Comparison of ENCODE assay signal across 19 mouse cellular contexts in genomic region chr7:65783773-65784172, GRCm38 (mm10).
DNase-seq lines count a peak whose midpoint lies in the region; ATAC-seq lines count a peak whose summit lies in the region.
"Had no signal": no experiment of that assay in that cellular context is flagged by ENCODE, and none has a peak within 500 bp of the region (broad histone marks: within the 10 kb centered on the region; RNA-seq: fewer than 3 reads in every experiment).

No protein-coding gene starts in this region.

- no peak overlapping the region for H3K4me2 ChIP-seq in kidney, embryonic 14.5 days (replicated peaks; ENCODE audit: low read depth, low read length)
- H3K4me2 ChIP-seq in kidney, embryonic 16.5 days (replicated peaks; ENCODE audit: low read depth, low read length): no peak overlapping the region
- H3K4me2 ChIP-seq: embryonic facial prominence, embryonic 12.5 days; forebrain, embryonic 13.5 days; forebrain, embryonic 15.5 days had no signal

- no peak overlapping the region for H3K27ac ChIP-seq in kidney, embryonic 14.5 days (ENCODE audit: low read depth, low read length)
- no peak overlapping the region for H3K27ac ChIP-seq in kidney, embryonic 16.5 days (ENCODE audit: low read length)
- H3K27ac ChIP-seq: embryonic facial prominence, embryonic 10.5 days; embryonic facial prominence, embryonic 12.5 days; forebrain, embryonic 13.5 days; forebrain, embryonic 15.5 days had no signal

- H3K9ac ChIP-seq in kidney, embryonic 14.5 days (ENCODE audit: low read depth, low read length): no peak overlapping the region
- no peak overlapping the region for H3K9ac ChIP-seq in kidney, embryonic 16.5 days (replicated peaks; ENCODE audit: low read length)
- H3K9ac ChIP-seq: embryonic facial prominence, embryonic 12.5 days; forebrain, embryonic 13.5 days; forebrain, embryonic 15.5 days had no signal

- no peak for DNase-seq in kidney, postnatal 25 days
- no peak for DNase-seq in kidney, postnatal 10 days
- DNase-seq in retina, postnatal 1 day: peak; percentile 32
- no peak for DNase-seq in retina, embryonic 14.5 days (ENCODE audit: low spot score)
- no peak for DNase-seq in adipocyte (ENCODE audit: low spot score)
- DNase-seq: adrenal gland, adult 8-10 months; adrenal gland, postnatal 14 days; adrenal gland, postnatal 36 days; cerebellum, adult 11-12 months; cerebellum, adult 2 months; cerebellum, adult 9-10 months; cerebellum, postnatal 10 days; cerebellum, postnatal 25 days had no signal

- no peaks in the 10 kb centered on the region for H3K36me3 ChIP-seq in kidney, embryonic 14.5 days (ENCODE audit: control insufficient read depth, insufficient read depth, low read length)
- H3K36me3 ChIP-seq in kidney, embryonic 16.5 days (ENCODE audit: insufficient read depth, low read length): no peaks in the 10 kb centered on the region
- H3K36me3 ChIP-seq: embryonic facial prominence, embryonic 10.5 days; embryonic facial prominence, embryonic 12.5 days; forebrain, embryonic 15.5 days had no signal

- 6% methylated on average over 4 of the region's 4 CpGs for WGBS in kidney, embryonic 14.5 days
- 18% methylated on average over 4 of the region's 4 CpGs for whole genome bisulfite sequencing in kidney, embryonic 16.5 days

- H3K4me3 ChIP-seq in kidney, embryonic 14.5 days (ENCODE audit: low read length): no peak overlapping the region
- H3K4me3 ChIP-seq in kidney, embryonic 16.5 days (ENCODE audit: low read length): no peak overlapping the region
- H3K4me3 ChIP-seq: embryonic facial prominence, embryonic 10.5 days; embryonic facial prominence, embryonic 12.5 days; forebrain, embryonic 13.5 days; forebrain, embryonic 15.5 days had no signal

- peak; percentile 72 for ATAC-seq in kidney, embryonic 14.5 days (ENCODE audit: low FRiP score, low TSS enrichment)
- peak; percentile 83 for ATAC-seq in kidney, embryonic 16.5 days (ENCODE audit: low FRiP score, low TSS enrichment)
- ATAC-seq: forebrain, embryonic 13.5 days; forebrain, embryonic 15.5 days had no signal

- H3K27me3 ChIP-seq in kidney, embryonic 14.5 days (ENCODE audit: control insufficient read depth, insufficient read depth, low read length): 0 out of 2 replicates have a peak, but pooled peaks cover 3% of the 10 kb centered on the region
- peaks cover 5% of the 10 kb centered on the region; the same call in 1 of the 2 replicates for H3K27me3 ChIP-seq in kidney, embryonic 16.5 days (ENCODE audit: insufficient read depth, low read length)
- H3K27me3 ChIP-seq: embryonic facial prominence, embryonic 12.5 days; forebrain, embryonic 13.5 days; forebrain, embryonic 15.5 days had no signal

- no peaks in the 10 kb centered on the region for H3K4me1 ChIP-seq in kidney, embryonic 14.5 days (ENCODE audit: control insufficient read depth, insufficient read depth, low read length)
- peaks cover 6% of the 10 kb centered on the region; the same call in 1 of the 2 replicates for H3K4me1 ChIP-seq in kidney, embryonic 16.5 days (ENCODE audit: insufficient read depth, low read length)
- H3K4me1 ChIP-seq: embryonic facial prominence, embryonic 12.5 days had no signal

- no peaks in the 10 kb centered on the region for H3K9me3 ChIP-seq in kidney, embryonic 14.5 days (ENCODE audit: control insufficient read depth, low read length)
- no peaks in the 10 kb centered on the region for H3K9me3 ChIP-seq in kidney, embryonic 16.5 days (ENCODE audit: low read length)
- H3K9me3 ChIP-seq: embryonic facial prominence, embryonic 10.5 days; embryonic facial prominence, embryonic 12.5 days; forebrain, embryonic 13.5 days; forebrain, embryonic 15.5 days had no signal
